Mouse (Mus musculus) brain, embryonic 18.5 days (tissue): ENCODE measurements around the gene Plpp2.

Experiments
- DNase-seq: peaks from one replicate; pipeline ENCODE4 v3.0.0-alpha.2; 2012; ENCODE audit warnings: low read depth, low spot score

Gene Plpp2

DNA sequence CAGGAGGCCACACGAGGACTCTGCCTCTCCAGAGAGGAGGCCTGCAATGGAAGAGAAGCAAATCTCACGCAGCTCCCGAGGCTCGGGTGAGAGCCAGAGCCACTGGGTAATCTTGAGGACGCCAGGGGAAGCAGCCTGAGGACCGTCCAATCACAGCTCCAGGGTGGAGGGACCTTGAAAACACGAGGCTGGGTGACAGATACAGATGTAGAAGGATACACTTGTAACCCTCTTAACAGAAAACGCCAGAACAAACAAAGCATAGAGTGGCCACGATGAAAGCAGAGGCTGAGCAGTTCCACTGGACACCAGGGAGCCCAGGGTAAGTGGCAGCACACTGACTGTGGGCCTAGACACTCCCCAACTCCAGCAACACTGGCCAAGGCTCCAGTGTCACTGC lies 16.8 kb upstream of the Plpp2 start:
- no peak for DNase-seq

- no peak for DNase-seq
These were observed 15.6 kb upstream of the Plpp2 start for GRCm38 (mm10) chr10:79548971-79549723.

- DNase-seq, result no peak
These were observed 14.9 kb upstream of the Plpp2 start for GRCm38 (mm10) chr10:79548546-79548945.

GRCm38 (mm10) chr10:79547148-79547675 lies 13.6 kb upstream of the Plpp2 start:
- DNase-seq, result no peak

DNA sequence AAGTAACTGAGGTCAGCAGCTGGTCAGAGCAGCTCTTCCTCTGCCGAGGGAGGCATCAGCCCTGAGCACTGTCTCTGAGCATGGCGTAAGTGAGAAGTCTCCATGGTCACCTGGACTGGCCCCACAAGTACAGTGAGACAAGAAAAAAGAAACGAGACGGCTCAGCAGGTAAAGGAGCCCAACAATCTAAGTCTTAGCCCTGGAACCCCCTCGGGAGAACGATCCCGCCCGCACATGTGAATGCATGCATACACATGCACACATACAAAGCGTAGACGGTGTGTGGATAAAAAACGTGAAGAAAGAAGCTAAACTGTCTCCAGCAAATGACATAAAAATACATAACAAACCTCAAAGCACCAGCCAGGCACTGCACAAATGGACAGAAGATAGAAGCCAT lies 12.9 kb upstream of the Plpp2 start:
- DNase-seq, result no peak

DNA sequence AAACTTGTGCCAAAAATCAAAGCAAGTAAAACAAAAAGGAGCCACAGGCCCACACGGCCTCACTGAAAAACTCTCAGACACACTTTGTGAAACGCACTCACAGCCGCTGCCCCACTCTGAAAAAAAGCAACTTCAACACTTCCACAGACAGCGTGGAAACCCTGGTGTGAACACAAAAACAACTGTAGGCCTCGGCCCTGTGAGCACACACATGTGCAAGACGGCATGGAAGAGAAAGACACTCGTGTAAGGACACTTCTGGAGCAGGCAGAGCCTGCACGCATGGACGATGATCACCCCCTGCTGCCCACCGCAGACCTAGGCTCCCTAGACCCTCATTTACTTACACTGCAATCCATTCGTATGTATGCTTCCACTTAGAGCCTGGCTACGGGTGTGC lies 12.3 kb upstream of the Plpp2 start:
- DNase-seq, result no peak

DNA sequence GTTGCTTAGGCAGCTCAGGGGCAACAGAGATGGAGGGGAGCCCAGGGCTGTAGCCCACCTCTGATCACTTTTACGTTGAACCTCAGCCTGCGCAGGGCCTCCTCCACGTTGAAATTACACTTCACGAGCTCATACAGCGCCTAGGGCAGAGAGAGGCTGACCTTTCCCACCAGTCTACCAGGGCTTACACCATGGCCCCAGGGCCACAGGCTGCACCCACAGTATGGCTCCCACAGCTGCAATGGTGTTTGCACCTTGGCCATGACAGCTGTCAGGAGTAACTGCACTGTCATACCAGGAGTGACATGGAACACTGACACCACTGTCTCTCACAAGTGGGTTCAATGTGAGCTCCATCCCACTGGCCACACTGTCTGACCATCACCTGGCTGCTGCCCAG lies 11.0 kb upstream of the Plpp2 start:
- no peak for DNase-seq

GRCm38 (mm10) chr10:79543884-79544597 lies 10.4 kb upstream of the Plpp2 start:
- DNase-seq, result no peak

- no peak for DNase-seq
These were observed 8.6 kb upstream of the Plpp2 start for GRCm38 (mm10) chr10:79542171-79542570.

- DNase-seq, result no peak
These were observed 7.9 kb upstream of the Plpp2 start for GRCm38 (mm10) chr10:79541522-79541921.

GRCm38 (mm10) chr10:79540746-79541145 lies 7.2 kb upstream of the Plpp2 start:
- no peak for DNase-seq

- no peak for DNase-seq
These were observed 6.3 kb upstream of the Plpp2 start for GRCm38 (mm10) chr10:79539701-79540495.

- DNase-seq, result no peak
These were observed 5.3 kb upstream of the Plpp2 start for GRCm38 (mm10) chr10:79538873-79539272.

DNA sequence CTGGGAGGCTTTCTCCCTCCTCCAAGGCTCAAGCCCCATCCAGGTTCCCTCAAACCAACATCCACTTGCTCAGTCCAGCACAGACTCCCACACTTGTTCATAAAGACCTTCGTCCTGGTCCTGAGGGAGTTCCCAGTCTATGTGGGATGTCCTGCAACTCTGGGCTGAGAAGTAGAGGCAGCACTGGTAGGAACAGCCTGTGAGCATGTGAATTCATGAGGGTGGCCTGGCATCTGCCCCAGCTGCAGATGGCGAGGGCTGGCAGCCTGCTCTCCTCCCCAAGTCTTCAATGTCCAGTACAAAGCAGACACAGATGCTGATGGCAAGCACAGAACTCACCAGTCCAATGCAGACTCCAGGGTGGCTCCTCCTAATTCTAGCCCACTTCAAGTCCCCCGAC lies 4.7 kb upstream of the Plpp2 start:
- DNase-seq, result no peak

DNA sequence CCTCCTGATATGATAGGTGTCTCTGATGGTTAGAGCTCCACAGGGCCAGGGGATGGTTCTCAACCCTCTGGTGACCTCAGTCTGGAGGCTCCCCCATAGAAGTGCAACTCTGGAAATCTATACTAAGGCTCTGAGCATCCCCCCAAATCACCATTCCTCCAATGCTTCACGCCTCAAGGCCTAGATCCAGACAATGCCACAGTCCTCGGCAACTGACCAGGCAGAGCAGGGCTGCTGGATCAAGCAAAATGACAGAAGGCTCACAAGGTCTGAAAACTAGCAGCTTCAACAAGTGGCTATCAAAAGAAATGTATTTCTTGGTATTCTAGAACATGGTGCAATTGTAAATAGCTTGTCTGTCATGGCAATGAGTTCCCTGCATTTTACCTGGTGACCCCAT lies 4.2 kb upstream of the Plpp2 start:
- DNase-seq, result no peak

DNA sequence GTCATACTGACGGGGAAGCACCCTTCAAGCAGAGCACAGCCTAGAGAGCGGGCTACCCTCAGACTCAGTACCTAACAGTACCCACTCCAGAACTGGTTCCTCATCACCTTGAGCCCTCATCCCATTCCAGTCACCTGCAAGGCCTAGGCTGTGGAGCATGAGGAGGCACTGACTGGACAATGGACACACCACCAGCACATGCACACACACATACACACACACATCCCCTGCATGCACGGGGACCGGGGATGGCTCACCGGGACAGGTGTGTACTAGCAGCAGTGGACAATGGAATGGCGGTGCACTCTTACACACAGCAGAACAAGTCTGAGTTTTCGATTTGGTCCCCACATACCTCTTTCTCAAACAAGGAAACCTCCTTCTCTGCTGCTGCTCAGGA lies 3.7 kb upstream of the Plpp2 start:
- DNase-seq, result no peak

DNA sequence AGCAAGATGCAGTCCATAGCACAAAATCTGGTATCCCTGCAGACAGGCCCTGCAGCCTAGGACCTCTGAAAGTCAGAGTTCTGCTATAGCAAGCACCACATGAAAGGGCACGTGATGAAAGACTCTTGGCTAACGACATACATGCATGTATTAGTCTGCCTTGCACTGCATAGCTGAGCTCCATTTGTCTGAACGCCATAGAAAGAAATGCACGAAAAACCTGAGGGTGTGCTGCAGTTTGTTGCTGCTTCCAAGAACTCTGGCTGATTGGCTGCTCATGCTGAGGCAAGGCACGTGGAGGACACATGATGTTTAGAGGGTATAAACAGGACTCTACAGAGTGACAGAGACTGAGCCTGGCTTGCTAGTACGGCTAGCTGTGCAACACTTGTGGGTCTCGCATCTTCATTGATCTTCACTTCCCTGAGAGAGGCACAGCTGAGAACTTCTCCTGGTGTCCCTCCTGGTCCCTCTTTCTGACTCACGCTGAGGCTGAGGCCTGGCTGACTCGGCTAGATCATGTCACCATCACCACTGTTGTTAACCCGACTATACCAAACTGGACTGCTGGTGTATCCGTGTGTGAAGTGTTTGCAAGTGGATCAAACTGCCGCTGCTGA lies 3.0 kb upstream of the Plpp2 start:
- no peak for DNase-seq

DNA sequence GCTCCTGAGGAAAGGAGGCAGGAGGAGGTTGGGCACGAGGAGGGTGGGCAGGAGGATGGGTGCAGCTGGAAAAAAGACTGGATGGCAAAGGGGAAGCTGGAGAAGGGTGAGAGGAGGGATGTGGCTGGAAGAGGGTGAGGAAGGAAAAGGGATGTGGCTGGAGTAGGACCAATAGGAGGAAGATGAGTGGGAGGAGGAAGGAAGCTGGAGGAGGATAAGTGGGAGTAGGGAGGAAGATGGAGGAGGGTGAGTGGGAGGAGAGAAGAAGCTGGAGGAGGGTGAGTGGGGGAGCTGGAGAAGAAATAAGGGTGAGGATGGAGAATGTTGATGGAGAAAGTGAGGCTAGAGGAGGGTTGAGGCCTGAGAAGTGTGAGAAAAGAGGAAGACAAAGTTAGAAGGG lies 1.8 kb upstream of the Plpp2 start:
- DNase-seq, result no peak

DNA sequence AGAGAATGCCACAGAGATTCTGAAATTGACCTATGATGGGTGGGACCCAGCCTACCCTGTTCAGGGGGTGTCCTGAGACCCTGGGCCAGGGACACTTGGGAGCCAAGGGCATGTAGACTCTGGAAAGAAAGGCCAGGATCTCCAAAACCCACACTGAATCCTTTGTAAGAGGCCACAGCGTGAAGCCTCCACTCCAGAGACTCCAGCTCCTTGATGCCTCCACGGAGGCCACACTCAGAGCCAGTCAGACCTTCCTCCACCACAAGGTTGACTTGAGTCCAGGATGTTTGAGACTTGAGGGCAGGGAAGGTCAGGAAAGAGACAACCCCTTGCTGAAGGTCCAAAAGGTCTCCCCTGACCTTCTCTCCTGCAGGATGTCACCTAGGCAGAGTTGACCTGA lies 830 bp upstream of the Plpp2 start:
- no peak for DNase-seq

GRCm38 (mm10) chr10:79532678-79533077 lies 918 bp downstream of the Plpp2 start:
- no peak for DNase-seq

- no peak for DNase-seq
These were observed 2.0 kb downstream of the Plpp2 start for GRCm38 (mm10) chr10:79531593-79531992.

- DNase-seq, result no peak
These were observed 2.9 kb downstream of the Plpp2 start for GRCm38 (mm10) chr10:79530721-79531120.
